Mouse (Mus musculus) liver, embryonic 14.5 days (tissue): ENCODE results near the gene Fat3. TPM values are rescaled to one million over a fixed set of nuclear protein-coding genes. Genes with fewer than 3 reads are reported as not detected.

Experiments used
- ATAC-seq: fragments of 200-750 bp; cut with Nextera tagmentation; 2 replicates; pipeline ENCODE4 v1.8.0; 2017; ENCODE audit warnings: moderate number of reproducible peaks, mild to moderate bottlenecking, moderate library complexity; ENCODE audit not compliant: insufficient read depth
- DNase-seq, 3 experiments: peaks; one replicate each; pipeline ENCODE4 v3.0.0-alpha.2; 2012 to 2013; ENCODE audit warnings: low read depth in 3 of 3, low spot score in 3 of 3
- H3K27ac ChIP-seq: fragments of 300-500 bp; sonication (generic); 2 replicates; pipeline ENCODE4 v1.5.1; 2014; ENCODE audit warnings: moderate library complexity, mild to moderate bottlenecking, control low read depth, inconsistent platforms
- H3K27me3 ChIP-seq: fragments of 300-500 bp; sonication (generic); 2 replicates; pipeline ENCODE4 v1.6.1; 2014; ENCODE audit warnings: mild to moderate bottlenecking, low read length, moderate library complexity; ENCODE audit not compliant: control insufficient read depth, insufficient read depth
- H3K36me3 ChIP-seq: fragments of 300-500 bp; sonication (generic); replicated peaks from 2 replicates; pipeline ENCODE4 v1.6.1; 2014; ENCODE audit warnings: low read depth; ENCODE audit not compliant: control insufficient read depth, insufficient read depth
- H3K4me1 ChIP-seq, 2 experiments: fragments of 200-500 bp in 1 of 2; fragments of 300-500 bp in 1 of 2; sonication (generic) in 1 of 2; replicated peaks; 2 replicates each; pipeline ENCODE4 v1.6.1; 2012 to 2014; ENCODE audit warnings: antibody characterized with exemption in 1 of 2, inconsistent platforms in 1 of 2, low read length in 1 of 2; ENCODE audit not compliant: control insufficient read depth in 2 of 2, insufficient read depth in 2 of 2
- H3K4me2 ChIP-seq: fragments of 300-500 bp; sonication (generic); 2 replicates; pipeline ENCODE4 v1.6.1; 2014; ENCODE audit warnings: low read depth, mild to moderate bottlenecking, control low read depth, moderate library complexity
- H3K4me3 ChIP-seq, 2 experiments: fragments of 200-500 bp in 1 of 2; fragments of 300-500 bp in 1 of 2; sonication (generic) in 1 of 2; 2 replicates each; pipeline ENCODE4 v1.5.1; 2012 to 2014; ENCODE audit warnings: low read depth in 2 of 2, low read length in 2 of 2, mild to moderate bottlenecking in 2 of 2, control low read depth in 1 of 2, inconsistent platforms in 1 of 2, moderate library complexity in 1 of 2; ENCODE audit not compliant: insufficient read depth in 1 of 2
- H3K9ac ChIP-seq: fragments of 300-500 bp; sonication (generic); replicated peaks from 2 replicates; pipeline ENCODE4 v1.6.1; 2014; ENCODE audit warnings: mild to moderate bottlenecking, control low read depth, moderate library complexity
- H3K9me3 ChIP-seq: fragments of 300-500 bp; sonication (generic); 2 replicates; pipeline ENCODE4 v1.6.1; 2016; ENCODE audit warnings: low read length, mixed read lengths; ENCODE audit not compliant: control insufficient read depth
- CTCF ChIP-seq: IDR thresholded peaks from 2 replicates; pipeline ENCODE4 v1.5.1; 2016; ENCODE audit warnings: antibody characterized with exemption, low read depth, control low read depth
- EP300 ChIP-seq: IDR thresholded peaks from 2 replicates; pipeline ENCODE4 v1.6.1; 2016; ENCODE audit warnings: antibody characterized with exemption, low read depth
- WGBS: fragments of 180-500 bp; shearing (Covaris S2); extraction: QIAGEN DNeasy Blood & Tissue Kit; methylation state at CpG from one replicate; pipeline ENCODE4 v1.1.7; 2014; ENCODE audit not compliant: insufficient replicate concordance; 5-methylcytosine and 5-hydroxymethylcytosine counted together
- polyA plus RNA-seq, 2 experiments: library from polyadenylated mRNA; depleted of rRNA in 1 of 2; stranded (reverse) in 1 of 2; unstranded in 1 of 2; fragments of >200 nt; fragmentation: Nextera tagmentation in 1 of 2; extraction: Ambion mirVana in 1 of 2; gene quantifications; 2 replicates each; pipeline versions ENCODE4 v1.2.1 to v1.2.3; 2012 to 2014

The Fat3 gene
- polyA plus RNA-seq, 2 experiments = 0.06 TPM; not detected in 1

- Histone ChIP-seq H3K4me2 (no peak overlapping the region), H3K9ac (no peak overlapping the region), H3K27me3 (no peaks in the 10 kb centered on the region), H3K9me3 (no peaks in the 10 kb centered on the region), H3K27ac (no peak overlapping the region), H3K36me3 (no peaks in the 10 kb centered on the region), H3K4me1 (no peaks in the 10 kb centered on the region), H3K4me3 (no peak overlapping the region)
- DNase-seq (no peak), ATAC-seq (no peak)
- TF ChIP-seq EP300 (no peak), CTCF (no peak)
- 51% methylated on average over 5 of the region's 5 CpGs for WGBS
These were observed 575.8 kb downstream of the Fat3 start for GRCm38 (mm10) chr9:15925237-15925636.

DNA sequence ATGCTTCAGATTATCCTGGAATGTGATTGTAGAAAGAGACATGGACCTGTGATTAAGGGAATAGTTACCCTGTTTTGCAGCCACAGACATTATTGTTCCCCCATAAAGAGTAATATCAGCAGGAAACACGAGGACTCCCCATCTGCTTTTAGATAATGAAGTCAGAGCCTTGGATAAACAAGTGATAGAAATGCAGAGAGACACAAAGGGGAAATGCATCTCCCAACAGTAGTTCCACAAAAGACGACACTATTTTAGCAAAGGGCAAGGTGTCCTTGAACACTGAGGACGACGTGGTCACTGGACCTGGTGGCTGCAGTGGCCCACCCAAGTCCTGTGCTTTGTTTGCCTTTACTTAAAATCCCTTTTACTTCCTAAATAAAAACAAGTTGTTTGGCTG is 580.8 kb downstream of the Fat3 start:
- ATAC-seq (no peak), DNase-seq (no peak)
- no peaks in the 10 kb centered on the region for H3K36me3 ChIP-seq
- no peak overlapping the region for H3K27ac ChIP-seq
- no peak for TF ChIP-seq CTCF
- no peak for TF ChIP-seq EP300
- H3K9ac ChIP-seq = no peak overlapping the region
- no peaks in the 10 kb centered on the region for H3K4me1 ChIP-seq
- no peak overlapping the region for H3K4me3 ChIP-seq
- H3K4me2 ChIP-seq = no peak overlapping the region
- WGBS = 20% methylated on average over 4 of the region's 4 CpGs
- H3K27me3 ChIP-seq = no peaks in the 10 kb centered on the region
- H3K9me3 ChIP-seq = no peaks in the 10 kb centered on the region

DNA sequence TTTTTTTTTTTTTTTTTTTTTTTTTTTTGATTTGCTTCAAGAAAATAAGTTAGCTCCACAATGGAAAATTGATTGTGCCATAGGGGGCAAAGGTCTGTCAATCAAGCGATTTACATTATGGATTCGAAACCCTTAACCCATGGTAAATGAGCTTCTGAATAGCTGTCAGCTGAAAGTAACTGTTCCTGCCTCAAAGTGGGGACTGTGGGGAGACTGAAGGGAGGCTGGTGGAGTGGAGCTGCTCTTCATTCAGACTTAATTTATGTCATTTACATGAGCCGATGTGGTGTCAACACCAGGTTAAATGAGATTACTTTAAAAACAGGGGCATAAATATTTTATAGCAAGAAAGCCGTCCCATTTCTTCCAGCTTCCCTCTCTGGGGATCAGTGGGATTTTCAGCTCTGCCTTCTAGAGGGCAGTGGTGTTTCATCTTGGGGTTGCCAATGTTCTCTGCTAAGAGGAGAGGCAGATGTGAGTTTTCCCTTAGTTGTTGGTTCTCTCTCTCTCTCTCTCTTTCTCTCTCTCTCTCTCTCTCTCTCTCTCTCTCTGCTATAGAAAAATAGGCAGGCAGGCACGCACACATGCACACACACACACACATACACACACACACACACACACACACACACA is 581.6 kb downstream of the Fat3 start:
- Histone ChIP-seq H3K4me1 (no peaks in the 10 kb centered on the region), H3K9me3 (no peaks in the 10 kb centered on the region), H3K27ac (no peak overlapping the region), H3K36me3 (no peaks in the 10 kb centered on the region), H3K27me3 (no peaks in the 10 kb centered on the region), H3K4me3 (no peak overlapping the region), H3K9ac (no peak overlapping the region), H3K4me2 (no peak overlapping the region)
- ATAC-seq = no peak
- TF ChIP-seq CTCF (no peak), EP300 (no peak)
- 57% methylated on average over 5 of the region's 5 CpGs for WGBS
- DNase-seq = no peak

DNA sequence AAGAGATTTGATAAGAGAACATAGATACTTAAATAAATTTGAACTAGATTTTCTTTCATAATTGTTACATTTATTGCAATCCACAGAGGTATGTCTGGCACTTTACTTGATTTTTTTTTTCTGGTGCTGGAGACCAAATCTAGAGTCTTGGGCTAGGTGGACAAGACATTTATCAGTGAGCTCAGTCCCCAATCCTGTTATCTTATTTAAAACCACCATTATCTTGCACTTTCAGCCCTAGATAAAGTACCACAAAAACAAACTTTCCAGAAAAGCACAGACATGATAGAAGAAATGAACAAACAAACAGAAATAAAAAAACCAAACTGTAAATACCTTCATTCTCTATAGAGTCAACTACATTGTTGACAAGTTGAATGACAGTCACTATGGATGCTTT is 584.5 kb downstream of the Fat3 start:
- DNase-seq (no peak), ATAC-seq (no peak)
- Histone ChIP-seq H3K4me3 (no peak overlapping the region), H3K4me1 (no peaks in the 10 kb centered on the region), H3K4me2 (no peak overlapping the region), H3K27ac (no peak overlapping the region), H3K9me3 (no peaks in the 10 kb centered on the region), H3K27me3 (no peaks in the 10 kb centered on the region), H3K9ac (no peak overlapping the region), H3K36me3 (no peaks in the 10 kb centered on the region)
- no peak for TF ChIP-seq CTCF
- TF ChIP-seq EP300 = no peak

DNA sequence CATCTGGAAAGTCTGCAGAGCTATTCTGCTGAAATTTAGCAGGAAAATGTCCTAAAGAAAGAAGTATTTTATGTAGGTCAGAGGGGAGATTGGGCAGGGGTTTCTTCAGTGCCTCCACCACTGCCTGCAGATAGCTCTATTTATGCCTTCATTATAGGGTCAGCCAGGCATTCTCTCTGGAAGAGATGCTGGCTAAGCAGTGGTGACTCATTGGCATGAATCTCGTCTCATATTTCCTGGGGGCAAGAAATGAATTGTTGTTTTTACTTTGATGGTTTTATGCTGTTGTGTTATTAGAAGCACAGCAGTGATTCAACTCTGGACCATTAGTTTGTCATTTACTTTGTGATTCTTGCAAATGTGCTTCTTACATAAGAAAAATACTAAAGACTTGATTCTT is 588.4 kb downstream of the Fat3 start:
- no peak for DNase-seq
- Histone ChIP-seq H3K4me1 (no peaks in the 10 kb centered on the region), H3K27ac (no peak overlapping the region), H3K4me3 (no peak overlapping the region), H3K9ac (no peak overlapping the region), H3K9me3 (no peaks in the 10 kb centered on the region), H3K36me3 (no peaks in the 10 kb centered on the region), H3K4me2 (no peak overlapping the region), H3K27me3 (no peaks in the 10 kb centered on the region)
- WGBS = 32% methylated on average over 1 of the region's 1 CpGs
- no peak for ATAC-seq
- no peak for TF ChIP-seq CTCF
- no peak for TF ChIP-seq EP300
